Mouse (Mus musculus): ENCODE measurements around the gene Bola1.

DNA sequence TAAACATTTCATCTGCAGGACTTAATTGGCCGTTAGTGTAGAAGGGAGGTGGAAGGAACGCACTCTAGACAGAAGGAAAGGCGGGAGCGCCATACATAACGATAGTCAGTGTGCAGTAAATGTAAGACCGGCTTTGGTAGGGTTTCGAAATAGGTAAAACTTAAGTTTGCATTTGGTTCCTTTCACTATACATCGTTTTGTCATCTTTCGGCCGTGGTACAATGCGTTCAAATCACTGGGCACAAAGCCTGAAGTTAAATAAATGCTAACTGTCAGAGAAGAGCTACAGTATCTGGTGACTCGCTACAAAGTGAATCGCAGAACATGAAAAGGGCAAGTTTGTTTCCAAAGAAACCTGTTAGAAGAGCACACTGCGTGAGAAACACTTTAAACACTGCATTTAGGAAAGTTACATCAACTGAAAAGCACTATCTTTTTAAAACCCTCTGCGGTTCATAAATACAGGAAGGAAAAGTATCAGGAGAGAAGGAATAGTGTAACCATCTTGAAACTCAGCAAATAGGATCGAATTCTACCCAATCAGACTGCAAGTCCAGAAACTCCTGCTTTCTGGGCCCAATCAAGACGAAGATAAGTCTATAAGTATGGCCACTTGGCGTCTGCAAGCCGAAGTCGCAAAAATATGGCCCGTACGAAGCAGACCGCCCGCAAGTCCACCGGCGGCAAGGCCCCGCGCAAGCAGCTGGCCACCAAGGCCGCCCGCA is 48.7 kb upstream of the Bola1 start, which contains the start of gene Hist2h3b:
- TF ChIP-seq CTCF (conservative IDR thresholded peaks at IDR 0.05; ENCODE audit: insufficient read depth, insufficient read length, low read depth, low read length) (no peak), POLR2A (IDR thresholded peaks at IDR 0.05; ENCODE audit: low read depth, low read length) (peak; percentile 74)
